Mouse (Mus musculus) lung, adult 2 months (tissue): Measurements from ENCODE around the gene Tubb4b.

Experiments used
- CTCF ChIP-seq: fragments of 200-500 bp; IDR thresholded peaks from 2 replicates; pipeline ENCODE4 v1.5.1; 2011; ENCODE audit warnings: mild to moderate bottlenecking, low read length, control low read depth; ENCODE audit not compliant: insufficient read depth
- POLR2A ChIP-seq: fragments of 200-500 bp; IDR thresholded peaks from 2 replicates; pipeline ENCODE4 v1.6.1; 2011; ENCODE audit warnings: low read depth, mild to moderate bottlenecking, control low read depth, low read length, borderline replicate concordance; ENCODE audit errors: extremely low read depth

DNA sequence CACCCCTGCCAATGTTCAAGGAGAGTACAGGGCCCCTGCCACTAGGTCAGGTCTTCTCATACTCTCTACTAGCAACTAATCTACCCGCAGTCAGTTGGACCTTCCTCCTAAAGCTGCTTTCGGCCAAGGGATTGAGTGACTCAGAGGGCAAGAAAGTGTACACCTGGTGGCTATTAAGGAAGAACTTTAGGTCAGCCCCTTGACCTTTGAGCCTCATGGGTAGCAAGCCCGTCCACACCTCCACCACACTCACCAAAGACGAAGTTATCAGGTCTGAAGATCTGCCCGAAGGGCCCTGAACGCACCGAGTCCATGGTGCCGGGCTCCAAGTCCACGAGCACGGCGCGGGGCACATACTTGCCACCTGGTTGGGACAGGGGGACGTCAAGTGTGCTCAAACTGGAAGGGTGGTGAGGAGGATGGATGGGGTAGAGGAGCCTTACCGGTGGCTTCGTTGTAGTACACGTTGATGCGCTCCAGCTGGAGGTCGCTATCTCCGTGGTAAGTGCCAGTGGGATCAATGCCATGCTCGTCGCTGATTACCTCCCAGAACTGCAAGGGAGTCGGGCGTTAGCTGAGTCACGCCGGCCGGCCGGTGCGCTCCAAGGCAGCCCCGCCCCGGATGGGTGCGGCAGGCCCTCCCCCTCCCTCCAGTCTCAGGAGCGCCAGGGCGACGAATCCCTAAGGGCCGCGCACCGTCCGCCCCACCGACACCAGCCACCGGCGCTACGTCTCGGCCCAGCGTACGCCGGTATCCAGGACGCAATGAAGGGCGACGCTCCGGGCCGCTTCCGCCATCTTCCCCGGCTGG, 616 bp downstream of the Tubb4b start:
- TF ChIP-seq POLR2A (peak; percentile 25; the same call in 1 of the 2 replicates), CTCF (no peak)
